Mouse (Mus musculus): Measurements from ENCODE around the gene Styx.
"Not testable (repeated sequence)": the region's sequence is repeated elsewhere in the genome, so short reads cannot be mapped to it uniquely, and the experiment has no call there.

The Styx gene

DNA sequence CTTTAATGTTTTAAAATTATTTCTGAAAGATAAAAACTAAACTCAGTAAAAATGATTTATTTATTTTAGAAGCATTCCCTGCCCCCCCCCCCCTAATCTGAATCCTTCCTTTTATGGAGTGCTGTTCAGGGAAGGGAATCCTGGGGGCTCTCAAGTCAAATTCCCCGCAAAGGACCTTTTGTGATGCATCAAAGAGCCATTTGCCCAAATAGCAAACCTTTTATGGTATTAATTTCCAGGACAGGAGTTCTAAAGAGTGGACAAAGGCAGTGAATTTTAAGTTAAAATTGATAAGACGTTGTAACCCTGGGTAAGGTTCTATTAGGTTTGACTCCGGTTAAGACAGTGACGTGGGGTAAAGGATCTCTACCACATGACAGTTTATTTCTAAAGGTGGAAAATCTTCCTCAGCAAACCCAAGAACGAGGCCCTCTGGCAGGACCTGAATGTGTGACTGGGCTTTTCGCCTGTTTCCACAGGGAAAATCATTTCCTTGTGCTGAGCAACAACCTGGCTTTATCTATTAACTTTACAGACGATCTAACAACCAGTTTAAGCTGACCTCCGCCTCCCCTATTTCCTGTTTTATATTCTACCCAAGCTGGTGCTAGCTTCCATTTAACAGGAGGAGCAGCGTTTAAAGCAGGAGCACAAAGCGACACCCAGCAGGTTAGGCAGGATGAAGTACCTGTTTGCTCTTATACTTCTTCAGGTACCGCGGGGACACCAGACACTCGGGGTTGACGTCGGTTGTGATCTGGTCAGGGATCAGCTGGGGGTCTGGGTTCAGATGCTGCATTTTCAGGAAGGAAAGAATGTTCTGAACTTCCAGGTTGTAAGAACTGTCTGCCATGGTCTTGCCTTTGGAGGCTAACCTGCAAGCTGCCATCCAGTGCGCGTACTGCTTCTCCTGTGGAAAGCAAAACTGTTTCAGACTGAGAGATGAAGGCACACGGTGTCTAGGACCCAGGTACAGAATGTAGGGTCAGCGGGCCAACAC, 113.4 kb downstream of the Styx start:
- DNase-seq (ENCODE audit: extremely low spot score), result no peak

DNA sequence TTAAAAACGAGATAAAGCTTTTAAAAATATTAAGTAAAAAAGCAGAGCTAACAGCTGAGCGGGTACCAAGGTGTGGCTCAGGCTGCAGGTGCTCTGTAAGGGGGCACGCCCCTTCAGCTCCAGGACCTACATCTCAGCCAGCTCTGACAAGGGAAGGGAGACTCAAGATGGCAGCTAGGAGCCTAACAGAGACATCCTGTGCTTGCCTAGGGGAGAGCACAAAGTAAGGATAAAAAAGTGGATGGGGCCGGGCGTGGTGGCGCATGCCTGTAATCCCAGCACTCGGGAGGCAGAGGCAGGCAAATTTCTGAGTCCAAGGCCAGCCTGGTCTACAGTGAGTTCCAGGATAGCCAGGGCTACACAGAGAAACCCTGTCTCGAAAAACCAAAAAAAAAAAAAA, 115.5 kb downstream of the Styx start:
- not testable (repeated sequence) for DNase-seq (ENCODE audit: extremely low spot score)

DNA sequence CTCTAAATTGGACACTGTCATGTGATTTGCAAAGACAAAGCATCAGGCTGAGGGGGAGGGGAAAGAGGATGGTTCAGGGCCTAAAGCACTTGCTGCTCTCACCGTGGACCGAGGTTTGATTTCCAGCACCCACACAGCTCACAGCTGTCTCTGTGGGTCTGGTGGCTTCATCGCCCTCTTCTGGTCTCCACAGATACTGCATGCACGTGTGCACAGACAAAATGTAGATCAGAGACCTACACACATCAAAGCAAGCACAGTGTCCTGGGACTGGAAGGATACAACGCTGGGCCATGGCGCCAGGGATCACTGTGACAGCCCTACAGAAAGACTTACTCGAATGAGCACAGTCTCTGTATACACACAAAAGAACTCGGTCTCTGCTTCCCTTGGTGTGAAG, 118.6 kb downstream of the Styx start:
- no peak for DNase-seq (ENCODE audit: extremely low spot score)
